Mouse (Mus musculus) thymus, postnatal 0 days (tissue): Measurements from ENCODE around the gene Exoc3l2. TPM values are rescaled to one million over a fixed set of nuclear protein-coding genes. Genes with fewer than 3 reads are reported as not detected.
A peak's percentile ranks its signal among the peaks of the same experiment; 100 is the strongest.

Experiments used
- DNase-seq: peaks from one replicate; pipeline ENCODE4 v3.0.0-alpha.2; 2015; ENCODE audit warnings: low spot score
- polyA plus RNA-seq: library from polyadenylated mRNA; unstranded; fragments of >200 nt; fragmentation: Nextera tagmentation; extraction: Ambion mirVana; gene quantifications from 2 replicates; pipeline ENCODE4 v1.2.1, GENCODE M21; 2015

Gene Exoc3l2
- polyA plus RNA-seq, 1 experiment from 2014 or later, result 0.74 TPM

DNA sequence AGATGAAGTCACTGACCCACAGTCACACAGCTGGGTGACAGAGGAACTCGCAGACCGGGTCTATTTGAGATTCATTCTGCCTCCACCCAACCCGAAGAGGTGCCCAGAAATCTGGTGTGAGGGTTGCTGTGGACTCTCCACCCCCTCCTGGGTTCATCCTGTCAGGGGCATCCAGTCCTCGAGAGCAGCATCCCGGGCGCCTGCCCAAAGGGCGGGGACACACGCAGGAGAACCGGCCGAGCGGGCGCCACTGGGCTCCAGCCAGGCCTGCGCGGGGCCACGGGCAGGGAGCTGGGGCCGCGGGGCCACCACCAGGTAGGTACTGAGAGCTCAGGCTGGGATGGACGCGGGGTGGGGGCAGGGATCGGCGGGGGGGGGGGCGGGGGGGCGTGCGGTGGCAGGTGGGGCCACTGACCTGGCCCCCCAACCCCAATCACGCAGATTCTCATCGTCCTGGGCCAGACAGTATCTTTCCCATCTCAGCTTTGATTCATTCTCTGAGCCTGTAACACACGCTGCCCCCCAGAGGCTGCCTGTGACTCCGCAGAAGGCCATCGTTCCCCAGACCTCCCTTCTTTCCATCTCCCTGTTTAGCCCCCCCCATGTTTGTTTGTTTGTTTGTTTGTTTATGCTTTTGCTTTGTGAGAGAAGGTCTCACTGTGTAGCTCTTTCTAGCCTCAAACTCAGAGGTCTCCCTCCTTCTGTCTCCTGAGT is 54.7 kb downstream of the Exoc3l2 start, which contains the start of gene Nkpd1:
Nkpd1 (plus strand) TSS at position 187 of the 714 bp plus-strand sequence.
- no peak for DNase-seq

DNA sequence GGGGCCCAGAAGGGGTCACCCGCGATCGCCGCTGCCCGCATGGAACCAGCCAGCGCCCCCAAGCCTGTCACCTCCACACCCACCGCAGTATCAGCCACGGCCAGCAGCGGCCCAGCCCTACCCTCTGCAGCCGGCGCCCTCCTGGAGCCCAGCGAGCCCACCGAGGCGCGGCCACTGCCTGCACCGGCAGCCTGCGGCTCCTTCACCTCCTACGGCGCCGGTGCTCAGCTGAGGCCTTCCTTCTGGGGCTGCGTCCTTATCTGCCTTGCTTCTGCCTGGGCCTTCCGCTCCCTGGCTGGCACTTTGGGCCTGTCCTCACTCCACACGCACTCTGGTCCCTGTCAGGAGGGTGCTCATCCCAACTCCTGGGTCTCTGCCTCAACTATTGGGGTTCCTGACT is 56.9 kb downstream of the Exoc3l2 start:
- no peak for DNase-seq

DNA sequence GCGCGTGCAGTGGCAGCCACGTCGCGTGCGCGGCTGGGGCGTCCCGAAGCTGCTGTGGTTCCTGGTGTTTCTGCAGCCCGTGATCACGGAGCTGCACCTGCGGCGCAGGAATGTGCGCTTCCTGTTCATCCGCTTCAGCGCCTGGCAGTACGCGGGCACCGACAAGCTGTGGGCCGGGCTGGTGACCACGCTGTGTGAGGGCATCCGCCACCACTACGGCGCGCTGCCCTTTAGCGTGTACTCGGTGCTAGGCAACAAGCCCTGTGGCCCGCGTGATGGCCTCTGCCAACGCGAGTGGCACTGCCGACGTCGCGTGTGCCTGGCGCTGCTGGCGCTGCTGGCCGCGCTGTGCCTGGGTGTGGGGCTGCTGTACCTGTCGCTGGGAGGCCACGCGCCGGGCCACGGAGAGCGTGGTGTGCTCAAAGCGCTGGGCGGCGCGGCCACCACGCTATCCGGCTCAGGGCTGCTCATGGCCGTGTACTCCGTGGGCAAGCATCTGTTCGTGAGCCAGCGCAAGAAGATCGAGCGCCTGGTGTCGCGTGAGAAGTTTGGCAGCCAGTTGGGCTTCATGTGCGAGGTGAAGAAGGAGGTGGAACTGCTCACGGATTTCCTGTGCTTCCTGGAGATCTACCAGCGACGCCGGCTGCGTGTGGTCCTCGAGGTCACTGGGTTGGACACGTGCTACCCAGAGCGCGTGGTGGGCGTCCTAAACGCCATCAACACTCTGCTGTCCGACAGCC is 60.1 kb downstream of the Exoc3l2 start:
- DNase-seq, result no peak

DNA sequence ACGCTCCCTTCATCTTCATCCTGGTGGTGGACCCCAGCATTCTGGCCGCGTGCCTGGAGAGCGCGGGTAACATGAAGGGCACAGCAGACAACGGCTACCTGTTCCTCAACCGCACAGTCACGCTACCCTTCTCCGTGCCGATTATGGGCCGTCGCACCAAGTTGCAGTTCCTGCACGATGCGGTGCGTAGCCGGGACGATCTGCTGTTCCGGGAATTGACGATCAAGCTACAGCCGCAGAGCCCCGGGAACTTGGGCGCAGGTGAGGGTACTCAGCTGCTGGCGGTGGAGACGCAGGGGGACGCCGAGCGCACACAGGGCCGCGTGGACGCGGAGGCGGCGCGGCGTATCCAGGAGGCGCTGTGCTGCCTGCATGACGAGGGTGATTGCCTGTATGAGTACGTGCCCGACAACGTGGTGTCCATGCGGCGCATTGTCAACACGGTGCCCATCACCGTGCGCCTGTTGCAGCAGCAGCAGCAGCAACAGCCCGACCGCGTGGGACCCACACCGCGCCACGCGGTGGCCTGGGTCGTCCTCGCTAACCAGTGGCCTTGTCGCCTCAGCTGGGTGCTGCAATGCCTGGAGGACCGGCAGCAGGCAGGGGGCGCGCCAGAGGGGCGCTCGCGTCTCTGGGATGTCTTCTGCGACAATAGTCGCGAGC is 60.8 kb downstream of the Exoc3l2 start:
- peak; percentile 67 for DNase-seq

DNA sequence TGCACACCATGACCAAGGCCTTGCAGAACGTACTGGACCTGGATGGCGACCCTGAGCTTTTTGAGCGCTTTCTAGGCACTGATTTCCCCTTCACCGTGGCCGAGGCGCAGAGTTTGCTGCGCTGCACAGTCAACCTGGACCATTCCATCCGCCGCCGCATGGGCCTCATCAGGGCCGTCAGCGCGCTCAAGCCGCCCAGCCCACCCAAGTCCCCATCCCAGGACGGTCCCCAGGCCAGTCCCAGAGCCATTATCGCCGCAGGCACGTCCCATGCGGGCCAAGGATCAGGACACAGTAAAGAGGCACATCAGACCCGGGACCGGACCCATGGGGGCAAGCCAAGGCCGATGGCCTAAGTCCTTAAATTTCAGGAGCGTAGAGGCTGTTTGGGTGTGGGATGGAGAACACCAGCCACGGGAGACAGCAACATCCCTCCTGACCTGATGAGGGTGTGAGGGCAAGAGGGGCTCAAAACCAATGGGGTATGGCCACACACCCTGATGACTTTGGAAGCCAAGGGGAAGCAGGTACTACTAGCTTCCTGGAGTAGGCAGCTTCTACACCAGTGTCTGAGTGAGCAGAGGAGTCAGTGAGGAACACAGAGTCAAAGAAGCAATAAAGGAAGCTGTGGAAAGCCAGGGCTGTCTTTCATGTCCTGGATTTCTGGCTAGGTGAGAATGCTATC is 61.4 kb downstream of the Exoc3l2 start:
- DNase-seq, result no peak

DNA sequence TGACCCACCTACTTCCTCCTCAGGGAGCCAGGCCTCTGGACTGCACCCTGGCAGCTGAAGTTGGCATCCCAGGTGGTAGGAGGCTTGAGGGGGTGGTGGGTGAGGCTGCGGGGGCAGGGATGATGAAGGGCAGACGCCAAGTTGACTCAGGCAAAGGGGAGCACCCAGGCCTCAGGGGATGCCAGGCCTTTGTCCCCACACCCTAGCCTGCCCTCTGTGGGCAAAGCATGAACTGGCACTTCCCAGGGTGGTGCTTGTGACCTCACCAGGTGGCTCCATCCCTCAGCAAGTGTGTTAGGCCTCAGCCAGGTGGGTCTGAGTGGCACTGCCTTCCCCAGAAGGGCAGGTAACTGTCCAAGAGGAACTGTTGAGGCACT is 62.0 kb downstream of the Exoc3l2 start:
- no peak for DNase-seq

DNA sequence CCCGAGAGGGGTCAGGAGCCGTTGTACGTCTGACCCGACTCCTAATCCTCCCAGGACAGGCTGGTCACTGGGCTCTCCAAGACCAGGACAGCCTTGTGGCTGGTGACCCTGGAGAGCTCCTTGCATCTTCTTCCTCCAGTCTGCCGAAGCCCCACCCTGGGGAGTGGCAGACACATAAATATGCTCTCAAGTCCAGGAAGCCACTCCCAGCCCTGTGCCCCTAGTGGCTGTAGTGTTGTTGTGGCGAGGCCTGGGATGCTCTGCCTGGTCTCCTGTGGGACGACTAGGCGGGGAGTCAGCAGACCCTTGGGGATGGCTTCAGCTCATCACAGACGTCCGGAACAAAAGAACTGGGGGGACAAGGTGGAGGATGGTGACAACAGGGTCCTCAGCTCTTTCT is 67.9 kb downstream of the Exoc3l2 start:
- no peak for DNase-seq

DNA sequence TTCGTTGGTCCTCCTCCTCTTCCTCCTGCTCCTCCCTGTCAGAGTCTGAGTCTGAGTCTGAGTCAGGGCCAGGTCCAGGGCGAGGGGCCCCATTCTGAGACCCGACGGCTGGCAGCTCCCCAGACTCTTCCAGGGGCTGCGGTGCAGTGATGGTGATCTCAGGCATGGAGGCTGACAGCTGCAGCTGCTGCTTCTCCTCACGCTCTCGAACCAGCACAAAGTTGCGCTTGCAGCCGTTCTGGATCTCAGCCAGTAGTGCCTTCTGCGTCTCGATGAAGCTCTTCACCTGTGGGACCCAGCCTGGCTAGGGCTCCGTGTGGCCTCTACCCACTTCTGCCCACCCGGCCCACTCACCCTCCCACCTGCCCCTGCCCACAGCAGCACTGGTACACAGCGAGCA is 69.1 kb downstream of the Exoc3l2 start:
- no peak for DNase-seq

DNA sequence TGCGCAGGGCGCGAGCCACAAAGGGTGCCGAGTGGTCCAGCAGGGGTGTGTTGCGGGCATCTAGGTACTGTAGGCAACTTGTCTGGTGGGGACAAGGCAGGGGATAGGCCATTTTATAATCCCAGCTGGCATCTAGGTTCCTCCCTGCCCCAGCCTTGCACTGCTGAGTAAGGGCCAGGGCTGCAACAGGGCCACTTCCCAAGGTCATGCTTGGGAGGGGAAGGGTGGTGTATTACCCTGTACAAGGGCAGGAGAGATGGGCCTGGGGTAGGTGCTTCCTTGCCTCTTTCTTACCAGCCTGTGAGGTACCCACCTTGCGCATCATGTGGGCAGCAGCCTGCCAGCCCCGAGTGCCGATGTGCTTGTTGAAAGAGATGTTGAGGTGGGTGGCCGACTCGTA is 71.5 kb downstream of the Exoc3l2 start:
- DNase-seq, result no peak

DNA sequence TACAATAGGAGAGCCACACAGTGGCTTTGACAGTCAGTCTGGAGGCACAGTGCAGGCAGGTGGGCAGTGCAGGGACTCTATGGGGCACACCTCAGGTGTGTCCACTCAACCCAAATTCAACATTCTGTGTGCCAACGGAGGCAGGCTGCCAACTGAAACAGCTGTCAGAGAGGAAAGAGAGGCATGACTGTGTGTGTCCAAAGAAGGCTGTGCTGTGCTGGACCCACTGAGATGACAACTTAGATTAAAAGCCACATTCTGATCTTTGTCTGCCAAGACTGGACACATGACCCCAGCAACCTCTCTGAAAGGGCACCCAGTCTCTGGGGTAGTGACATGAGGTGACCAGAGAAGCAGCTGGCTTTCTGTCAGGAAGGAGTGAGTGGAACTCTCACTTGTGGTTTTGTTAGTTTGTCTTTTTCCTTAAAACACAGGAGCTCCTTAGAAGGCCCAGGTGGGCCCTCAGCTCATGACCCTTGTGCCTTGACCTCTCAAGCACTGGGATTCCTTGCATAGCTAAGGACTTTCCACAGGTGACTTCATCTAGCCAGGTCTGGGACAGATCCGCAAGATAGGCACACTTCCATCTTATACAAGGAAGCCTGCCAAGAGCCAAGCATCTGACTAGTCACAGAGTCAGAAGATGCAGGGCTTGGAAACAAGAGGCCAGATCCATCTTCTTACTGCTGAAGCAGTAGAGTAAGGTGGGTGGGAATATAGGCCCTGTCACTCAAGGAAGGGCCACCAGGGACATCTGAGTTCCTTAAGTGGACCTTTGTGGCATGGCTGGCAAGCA is 77.8 kb downstream of the Exoc3l2 start:
- no peak for DNase-seq

DNA sequence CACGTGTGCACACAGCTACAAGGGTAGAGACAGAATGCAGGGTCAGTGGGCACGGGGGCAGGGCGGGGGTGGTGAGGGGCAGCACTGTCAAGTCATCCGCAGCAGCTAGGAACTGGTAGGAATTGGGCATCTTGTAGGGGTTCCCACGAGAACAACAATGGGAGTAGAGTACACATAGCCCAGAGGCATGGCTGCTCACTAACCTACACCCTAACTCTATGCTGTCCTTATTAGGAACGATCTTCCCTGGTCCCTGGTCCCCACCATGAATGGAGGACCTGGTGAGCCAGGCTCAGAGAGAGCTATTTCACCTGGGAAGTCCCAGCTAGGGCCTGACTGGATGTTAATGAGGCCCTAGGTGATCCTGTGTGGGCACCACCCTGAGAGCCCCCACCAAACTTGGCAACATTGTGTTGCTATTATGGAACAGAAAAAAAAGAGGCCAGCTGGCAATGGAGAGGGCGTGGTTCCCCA is 78.6 kb downstream of the Exoc3l2 start:
- DNase-seq, result no peak

DNA sequence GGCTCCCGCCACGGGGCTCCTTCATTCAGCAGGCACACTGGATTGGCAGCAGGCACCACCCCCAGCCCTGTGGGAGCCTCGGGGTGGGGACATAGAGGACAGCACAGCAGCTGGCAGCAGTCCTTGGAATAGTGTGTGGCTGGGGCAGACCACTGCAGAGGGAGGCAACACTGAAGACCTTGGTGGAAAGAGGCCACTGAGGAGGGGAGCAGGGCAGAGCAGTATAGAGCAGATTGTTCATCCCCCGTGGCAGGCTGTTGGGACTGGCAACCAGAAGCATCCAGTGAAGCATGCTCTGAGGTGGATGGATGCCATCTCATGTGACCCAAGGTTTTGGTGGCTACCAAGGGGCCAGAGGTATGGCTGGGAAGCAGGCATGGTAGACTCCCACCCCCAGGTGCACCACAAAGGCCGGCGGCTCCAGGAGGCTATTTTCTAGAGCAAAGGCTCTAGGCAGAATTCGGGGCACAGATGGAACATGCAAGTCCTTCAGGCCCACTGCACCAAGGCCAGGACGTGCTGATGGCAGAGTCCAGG is 79.1 kb downstream of the Exoc3l2 start:
- no peak for DNase-seq

DNA sequence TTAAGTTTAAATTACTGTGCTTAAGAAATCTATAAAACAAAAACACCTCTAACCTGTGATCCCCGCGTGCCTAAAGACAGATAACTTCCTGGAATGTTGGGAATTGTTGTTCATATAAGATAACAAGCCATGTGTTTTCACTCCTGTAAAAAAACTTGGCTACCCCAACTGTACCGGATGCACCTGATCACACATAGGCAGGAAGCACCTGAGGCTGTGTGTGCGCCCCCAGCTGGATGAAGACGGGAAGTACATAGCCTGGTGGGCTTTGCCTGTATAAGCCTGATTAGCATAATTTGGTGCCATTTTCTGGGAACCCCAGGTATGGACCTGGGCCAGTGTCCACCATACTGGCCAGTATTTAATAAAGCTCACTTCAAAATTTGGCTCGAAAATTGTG is 80.5 kb downstream of the Exoc3l2 start:
- peak; percentile 77 for DNase-seq

DNA sequence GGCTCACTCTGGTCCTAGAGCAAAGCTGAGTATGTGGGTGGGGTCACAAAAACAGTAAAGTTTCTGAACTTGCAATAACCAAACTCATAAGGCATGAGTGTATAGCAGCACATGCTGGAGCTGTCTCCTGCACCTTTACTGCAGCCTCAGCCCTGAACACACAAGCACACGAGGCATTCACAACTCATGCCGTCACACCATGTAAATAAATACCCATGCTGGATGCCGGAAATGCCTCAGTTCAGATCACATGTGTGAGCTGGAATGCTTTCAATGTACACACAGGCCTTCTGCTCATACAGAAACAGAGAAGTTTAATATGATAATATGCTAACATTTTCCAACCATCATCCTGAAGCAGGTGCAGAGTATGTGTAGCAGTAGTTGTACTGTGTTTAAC is 82.9 kb downstream of the Exoc3l2 start:
- peak; percentile 15 for DNase-seq

Other genes with a start within 250 kb of the Exoc3l2 start
- gene Opa3, start 235.0 kb upstream of the Exoc3l2 start, polyA plus RNA-seq, result 25.4 and 25.7 TPM in 2 replicates
- gene Vasp, start 191.5 kb upstream of the Exoc3l2 start, polyA plus RNA-seq, result 74.3 and 75.3 TPM in 2 replicates
- 0.27 and 0.30 TPM in 2 replicates for gene Ppm1n, start 183.3 kb upstream of the Exoc3l2 start, polyA plus RNA-seq
- 1.6 and 2.2 TPM in 2 replicates for gene Rtn2, start 180.7 kb upstream of the Exoc3l2 start, polyA plus RNA-seq
- 0.19 and 0.21 TPM in 2 replicates for gene Fosb, start 153.3 kb upstream of the Exoc3l2 start, polyA plus RNA-seq
- gene Ercc1, start 118.6 kb upstream of the Exoc3l2 start, polyA plus RNA-seq, result 59.6 and 67.1 TPM in 2 replicates
- 15.8 and 18.7 TPM in 2 replicates for gene Cd3eap, start 103.8 kb upstream of the Exoc3l2 start, polyA plus RNA-seq
- 2.2 and 2.4 TPM in 2 replicates for gene Ppp1r13l, start 103.6 kb upstream of the Exoc3l2 start, polyA plus RNA-seq
- 14.3 and 15.1 TPM in 2 replicates for gene Ercc2, start 81.3 kb upstream of the Exoc3l2 start, polyA plus RNA-seq
- 35.3 and 38.4 TPM in 2 replicates for gene Klc3, start 59.2 kb upstream of the Exoc3l2 start, polyA plus RNA-seq
- gene Ckm, start 58.6 kb upstream of the Exoc3l2 start, polyA plus RNA-seq, result 3.6 and 7.0 TPM in 2 replicates
- gene Mark4, start 4.5 kb upstream of the Exoc3l2 start, polyA plus RNA-seq, result 6.7 and 9.0 TPM in 2 replicates
- gene Bloc1s3, start 45.0 kb downstream of the Exoc3l2 start, polyA plus RNA-seq, result 2.7 and 4.0 TPM in 2 replicates
- gene Trappc6a, start 45.1 kb downstream of the Exoc3l2 start, polyA plus RNA-seq, result 86.5 and 92.5 TPM in 2 replicates
- 0.24 and 0.42 TPM in 2 replicates for gene Nkpd1, start 54.5 kb downstream of the Exoc3l2 start, polyA plus RNA-seq
- 11.7 and 15.6 TPM in 2 replicates for gene Ppp1r37, start 99.7 kb downstream of the Exoc3l2 start, polyA plus RNA-seq
- gene Zfp296, start 114.0 kb downstream of the Exoc3l2 start, polyA plus RNA-seq, result 1.5 and 2.0 TPM in 2 replicates
- 133 and 134 TPM in 2 replicates for gene Gemin7, start 114.3 kb downstream of the Exoc3l2 start, polyA plus RNA-seq
- gene Clasrp, start 141.2 kb downstream of the Exoc3l2 start, polyA plus RNA-seq, result 35.2 and 41.3 TPM in 2 replicates
- gene Relb, start 166.1 kb downstream of the Exoc3l2 start, polyA plus RNA-seq, result 37.2 and 38.0 TPM in 2 replicates
- 57.5 and 66.6 TPM in 2 replicates for gene Clptm1, start 201.7 kb downstream of the Exoc3l2 start, polyA plus RNA-seq
- gene Apoc2, start 214.6 kb downstream of the Exoc3l2 start, polyA plus RNA-seq, result 3.4 and 3.8 TPM in 2 replicates
- 0.59 TPM in 1 of 2 replicates, not detected in the other for gene Gm44805, start 218.1 kb downstream of the Exoc3l2 start, polyA plus RNA-seq
- gene Apoc4, start 218.1 kb downstream of the Exoc3l2 start, polyA plus RNA-seq, result 0.29 and 0.75 TPM in 2 replicates
- gene Apoc1, start 229.3 kb downstream of the Exoc3l2 start, polyA plus RNA-seq, result 21.1 and 21.3 TPM in 2 replicates
- 624 and 627 TPM in 2 replicates for gene Apoe, start 235.9 kb downstream of the Exoc3l2 start, polyA plus RNA-seq